Mouse (Mus musculus) liver, postnatal 0 days (tissue): ENCODE measurements around the gene Nmi.
"Not testable (repeated sequence)": the region's sequence is repeated elsewhere in the genome, so short reads cannot be mapped to it uniquely, and the experiment has no call there.

Experiments
- CTCF ChIP-seq: sonication (generic); IDR thresholded peaks from 2 replicates; pipeline ENCODE4 v1.5.1; 2016; ENCODE audit warnings: antibody characterized with exemption, low read depth
- EP300 ChIP-seq: IDR thresholded peaks from 2 replicates; pipeline ENCODE4 v1.6.1; 2016; ENCODE audit warnings: antibody characterized with exemption, low read depth, mild to moderate bottlenecking

- TF ChIP-seq CTCF, EP300: not testable (repeated sequence)
These were observed 29.0 kb upstream of the Nmi start for GRCm38 (mm10) chr2:52002299-52002698.
